15 mouse cellular contexts compared by ENCODE assay signal in genomic region chr3:18941301-18942177, GRCm38 (mm10).
DNase-seq lines count a peak whose midpoint lies in the region; ATAC-seq and TF ChIP-seq lines count a peak whose summit lies in the region.
"Had no signal": no experiment of that assay in that cellular context is flagged by ENCODE, and none has a peak within 500 bp of the region (broad histone marks: within the 10 kb centered on the region; RNA-seq: fewer than 3 reads in every experiment).

No protein-coding gene starts in this region.

- no peak overlapping the region for H3K4me2 ChIP-seq in forebrain, embryonic 13.5 days
- H3K4me2 ChIP-seq in forebrain, embryonic 12.5 days: no peak overlapping the region
- no peak overlapping the region for H3K4me2 ChIP-seq in lung, embryonic 15.5 days
- H3K4me2 ChIP-seq in stomach, embryonic 15.5 days: no peak overlapping the region
- no peak overlapping the region for H3K4me2 ChIP-seq in liver, postnatal 0 days (ENCODE audit: low read depth, low read length)
- H3K4me2 ChIP-seq: embryonic facial prominence, embryonic 12.5 days; heart, embryonic 12.5 days; neural tube, embryonic 12.5 days had no signal

- no peak overlapping the region for H3K9ac ChIP-seq in forebrain, embryonic 13.5 days
- no peak overlapping the region for H3K9ac ChIP-seq in forebrain, embryonic 12.5 days
- no peak overlapping the region for H3K9ac ChIP-seq in lung, embryonic 15.5 days
- no peak overlapping the region for H3K9ac ChIP-seq in stomach, embryonic 15.5 days
- H3K9ac ChIP-seq in liver, postnatal 0 days (replicated peaks): no peak overlapping the region
- H3K9ac ChIP-seq: embryonic facial prominence, embryonic 12.5 days; heart, embryonic 12.5 days; neural tube, embryonic 12.5 days had no signal

- no peak for TF ChIP-seq CTCF in liver, postnatal 0 days (IDR thresholded peaks at IDR 0.05; ENCODE audit: low read depth)

- DNase-seq in lung, postnatal 36 days: no peak
- DNase-seq in layer of hippocampus, postnatal 36 days: peak; percentile 55 to 69
- DNase-seq in liver: no peak
- no peak for DNase-seq in liver, postnatal 0 days
- DNase-seq: cerebellum, adult 9-10 months; lung, adult 18-20 months; midbrain, embryonic 14.5 days; thymus, adult 18-20 months had no signal

- TF ChIP-seq EP300 in liver, postnatal 0 days (IDR thresholded peaks at IDR 0.05; ENCODE audit: low read depth): no peak

- peak; percentile 87; the same call in 1 of the 2 replicates for ATAC-seq in forebrain, embryonic 13.5 days
- ATAC-seq in forebrain, embryonic 12.5 days (ENCODE audit: low FRiP score): no peak
- ATAC-seq in lung, embryonic 15.5 days (ENCODE audit: borderline replicate concordance, extremely low read depth, low FRiP score, low TSS enrichment): peak; percentile 81; the same call in 1 of the 2 replicates
- ATAC-seq in stomach, embryonic 15.5 days (ENCODE audit: insufficient read depth, low FRiP score, low read depth): peak; percentile 50; the same call in 1 of the 2 replicates
- ATAC-seq in liver, postnatal 0 days: no peak

- peaks cover 4% of the 10 kb centered on the region; the same call in 1 of the 2 replicates for H3K4me1 ChIP-seq in forebrain, embryonic 13.5 days
- no peaks in the 10 kb centered on the region for H3K4me1 ChIP-seq in forebrain, embryonic 12.5 days
- H3K4me1 ChIP-seq in lung, embryonic 15.5 days: peaks cover 8% of the 10 kb centered on the region; the same call in 1 of the 2 replicates
- no peaks in the 10 kb centered on the region for H3K4me1 ChIP-seq in stomach, embryonic 15.5 days
- no peaks in the 10 kb centered on the region for H3K4me1 ChIP-seq in liver, postnatal 0 days (ENCODE audit: insufficient read depth)
- H3K4me1 ChIP-seq: embryonic facial prominence, embryonic 12.5 days; heart, embryonic 12.5 days had no signal

- no peaks in the 10 kb centered on the region for H3K9me3 ChIP-seq in forebrain, embryonic 13.5 days (replicated peaks)
- no peaks in the 10 kb centered on the region for H3K9me3 ChIP-seq in forebrain, embryonic 12.5 days
- H3K9me3 ChIP-seq in lung, embryonic 15.5 days: no peaks in the 10 kb centered on the region
- no peaks in the 10 kb centered on the region for H3K9me3 ChIP-seq in stomach, embryonic 15.5 days
- H3K9me3 ChIP-seq in liver, postnatal 0 days (ENCODE audit: low read length): no peaks in the 10 kb centered on the region
- H3K9me3 ChIP-seq: embryonic facial prominence, embryonic 12.5 days; heart, embryonic 12.5 days; neural tube, embryonic 12.5 days had no signal

- H3K27ac ChIP-seq in forebrain, embryonic 13.5 days: no peak overlapping the region
- H3K27ac ChIP-seq in forebrain, embryonic 12.5 days: no peak overlapping the region
- H3K27ac ChIP-seq in lung, embryonic 15.5 days: peak overlapping the region; percentile 11; the same call in 1 of the 2 replicates
- H3K27ac ChIP-seq in stomach, embryonic 15.5 days: peak overlapping the region; percentile 26
- H3K27ac ChIP-seq in liver, postnatal 0 days (ENCODE audit: low read depth): no peak overlapping the region
- H3K27ac ChIP-seq: embryonic facial prominence, embryonic 12.5 days; neural tube, embryonic 12.5 days had no signal

- H3K4me3 ChIP-seq in forebrain, embryonic 13.5 days: no peak overlapping the region
- no peak overlapping the region for H3K4me3 ChIP-seq in forebrain, embryonic 12.5 days (replicated peaks)
- no peak overlapping the region for H3K4me3 ChIP-seq in lung, embryonic 15.5 days
- no peak overlapping the region for H3K4me3 ChIP-seq in stomach, embryonic 15.5 days (replicated peaks)
- H3K4me3 ChIP-seq in liver, postnatal 0 days (ENCODE audit: low read depth, low read length): no peak overlapping the region
- H3K4me3 ChIP-seq: embryonic facial prominence, embryonic 12.5 days; heart, embryonic 12.5 days; neural tube, embryonic 12.5 days had no signal

- H3K36me3 ChIP-seq in forebrain, embryonic 13.5 days (ENCODE audit: poor library complexity, severe bottlenecking): no peaks in the 10 kb centered on the region
- H3K36me3 ChIP-seq in forebrain, embryonic 12.5 days (replicated peaks): no peaks in the 10 kb centered on the region
- no peaks in the 10 kb centered on the region for H3K36me3 ChIP-seq in lung, embryonic 15.5 days
- no peaks in the 10 kb centered on the region for H3K36me3 ChIP-seq in stomach, embryonic 15.5 days
- no peaks in the 10 kb centered on the region for H3K36me3 ChIP-seq in liver, postnatal 0 days (replicated peaks; ENCODE audit: insufficient read depth, low read length)
- H3K36me3 ChIP-seq: embryonic facial prominence, embryonic 12.5 days; heart, embryonic 12.5 days; neural tube, embryonic 12.5 days had no signal

- H3K27me3 ChIP-seq in forebrain, embryonic 13.5 days: no peaks in the 10 kb centered on the region
- H3K27me3 ChIP-seq in forebrain, embryonic 12.5 days: no peaks in the 10 kb centered on the region
- no peaks in the 10 kb centered on the region for H3K27me3 ChIP-seq in lung, embryonic 15.5 days
- H3K27me3 ChIP-seq in stomach, embryonic 15.5 days (replicated peaks): no peaks in the 10 kb centered on the region
- H3K27me3 ChIP-seq in liver, postnatal 0 days (ENCODE audit: insufficient read depth, low read length): no peaks in the 10 kb centered on the region
- H3K27me3 ChIP-seq: embryonic facial prominence, embryonic 12.5 days; neural tube, embryonic 12.5 days had no signal

- 77% methylated on average over 11 of the region's 11 CpGs for WGBS in forebrain, embryonic 13.5 days
- WGBS in forebrain, embryonic 12.5 days: 78% methylated on average over 11 of the region's 11 CpGs
- WGBS in lung, embryonic 15.5 days: 24% methylated on average over 11 of the region's 11 CpGs
- WGBS in stomach, embryonic 15.5 days: 39% methylated on average over 11 of the region's 11 CpGs
- WGBS in liver, postnatal 0 days (ENCODE audit: insufficient replicate concordance): 76% methylated on average over 11 of the region's 11 CpGs

Comparison
In these comparisons a context has a peak if more than half of its experiments do, and no peak if none do; other contexts are left out.
1. ATAC-seq: peak in forebrain, embryonic 13.5 days (single experiment), lung, embryonic 15.5 days (single experiment) and stomach, embryonic 15.5 days (single experiment); none in forebrain, embryonic 12.5 days (single experiment) and liver, postnatal 0 days (single experiment).
2. H3K27ac ChIP-seq: peak in lung, embryonic 15.5 days (single experiment) and stomach, embryonic 15.5 days (single experiment); none in forebrain, embryonic 13.5 days (single experiment), forebrain, embryonic 12.5 days (single experiment) and liver, postnatal 0 days (single experiment).
3. DNase-seq: peak in layer of hippocampus, postnatal 36 days (2 of 2); none in lung, postnatal 36 days (single experiment), liver (single experiment) and liver, postnatal 0 days (single experiment).